Mouse (Mus musculus) cerebellum, postnatal 36 days (tissue): ENCODE results near the gene Herc2.

ENCODE experiments used
- DNase-seq, 2 experiments: peaks; one replicate each; pipeline ENCODE4 v3.0.0; 2021 to 2022; ENCODE audit warnings: mixed read lengths in 2 of 2

Herc2 gene

DNA sequence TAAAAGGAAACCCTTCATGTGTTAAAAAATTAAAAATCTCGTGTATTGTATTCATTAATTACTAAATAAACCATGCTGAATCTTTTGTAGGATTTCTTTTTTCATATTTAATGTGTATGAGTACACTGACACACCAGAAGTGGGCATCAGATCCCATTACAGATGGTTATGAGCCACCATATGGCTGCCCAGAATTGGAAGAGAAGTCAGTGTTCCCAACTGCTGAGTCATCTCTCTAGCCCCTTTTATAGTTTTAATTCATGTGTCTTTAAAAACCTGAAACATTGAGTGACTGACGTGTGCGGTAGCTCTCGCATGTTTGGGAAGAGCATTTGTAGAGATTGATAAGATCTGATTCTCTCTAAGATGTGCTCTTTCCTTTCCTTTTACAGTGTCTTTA is 21.7 kb downstream of the Herc2 start:
- DNase-seq: peak in 1 of 2 experiments; percentile 22

DNA sequence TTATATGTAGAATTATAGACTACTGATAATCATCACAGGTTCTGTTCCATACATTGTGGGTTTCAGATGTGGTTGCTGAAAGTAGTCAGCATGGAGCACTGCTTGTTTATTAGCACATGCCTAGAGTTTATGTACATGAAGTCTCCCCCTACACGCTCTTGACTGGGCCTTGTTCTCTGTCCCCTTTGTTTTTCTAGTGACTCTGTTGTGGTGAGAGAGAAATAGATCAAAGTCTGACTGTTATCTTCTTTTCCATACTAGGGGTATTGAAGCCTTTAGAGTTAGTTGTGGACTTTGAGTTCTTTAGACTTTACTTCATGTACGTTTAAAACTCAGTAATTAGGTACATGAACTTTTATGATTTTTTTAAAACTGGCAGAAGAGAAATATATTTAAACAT is 33.0 kb downstream of the Herc2 start:
- no peak for DNase-seq

DNA sequence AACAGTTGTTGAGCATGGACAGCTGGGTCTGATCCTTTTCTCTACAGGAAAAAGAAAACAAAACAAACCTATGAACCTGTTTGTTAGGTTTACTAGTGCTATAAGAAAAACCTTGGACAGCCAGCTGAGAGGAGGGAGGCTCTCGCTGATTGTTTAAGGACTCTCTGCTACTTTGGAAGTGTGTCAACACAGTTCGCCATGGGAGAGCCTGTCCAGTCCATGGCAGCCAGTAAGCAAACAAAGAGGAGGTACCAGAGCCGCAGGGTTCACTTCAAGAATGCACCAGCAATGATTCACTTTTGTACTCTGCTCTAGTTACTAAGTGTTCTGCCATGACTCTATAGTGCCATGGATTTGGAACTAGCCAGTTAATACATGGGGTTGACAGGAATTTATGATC is 39.1 kb downstream of the Herc2 start:
- DNase-seq: no peak

DNA sequence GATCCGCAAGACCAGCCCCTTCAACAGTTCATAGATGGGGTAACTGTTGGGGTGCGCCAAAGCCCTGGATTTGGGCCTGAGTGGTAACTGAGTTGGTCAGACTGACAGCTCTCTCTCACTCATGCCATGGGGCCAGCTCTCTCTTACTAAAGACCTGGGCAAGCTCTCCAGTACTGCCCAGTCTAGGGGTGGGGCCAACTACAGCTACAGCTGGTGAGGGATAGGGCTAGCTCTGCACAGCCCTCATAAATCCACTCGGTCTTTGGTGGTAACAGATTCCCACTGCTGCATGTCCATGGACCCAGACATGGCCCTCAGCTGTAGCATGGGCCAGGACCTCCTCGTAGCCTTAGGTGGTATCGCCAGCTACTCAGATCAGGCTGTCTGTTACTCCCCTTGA is 41.4 kb downstream of the Herc2 start:
- DNase-seq: no peak

GRCm38 (mm10) chr7:56102293-56102847 is 52.4 kb downstream of the Herc2 start:
- no peak for DNase-seq

DNA sequence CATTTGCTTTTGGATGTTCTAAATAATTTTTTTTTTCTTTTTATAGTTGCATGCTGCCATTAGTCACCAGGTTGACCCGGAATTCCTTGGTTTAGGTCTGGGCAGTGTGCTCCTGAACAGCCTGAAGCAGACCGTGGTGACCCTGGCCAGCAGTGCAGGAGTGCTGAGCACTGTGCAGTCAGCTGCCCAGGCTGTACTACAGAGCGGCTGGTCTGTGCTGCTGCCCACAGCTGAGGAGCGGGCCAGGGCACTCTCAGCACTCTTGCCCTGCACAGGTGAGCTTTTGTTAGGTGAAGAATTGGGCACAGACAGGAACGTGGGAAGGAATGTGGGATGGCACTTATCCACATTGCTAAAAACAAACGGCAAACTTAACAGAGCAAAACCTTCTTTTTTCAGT is 63.0 kb downstream of the Herc2 start:
- DNase-seq: no peak

- DNase-seq: no peak
Observed at GRCm38 (mm10) chr7:56114148-56114547, 64.2 kb downstream of the Herc2 start.

GRCm38 (mm10) chr7:56120968-56121367 is 71.0 kb downstream of the Herc2 start:
- no peak for DNase-seq

- no peak for DNase-seq
Observed at GRCm38 (mm10) chr7:56121425-56121824, 71.4 kb downstream of the Herc2 start.

DNA sequence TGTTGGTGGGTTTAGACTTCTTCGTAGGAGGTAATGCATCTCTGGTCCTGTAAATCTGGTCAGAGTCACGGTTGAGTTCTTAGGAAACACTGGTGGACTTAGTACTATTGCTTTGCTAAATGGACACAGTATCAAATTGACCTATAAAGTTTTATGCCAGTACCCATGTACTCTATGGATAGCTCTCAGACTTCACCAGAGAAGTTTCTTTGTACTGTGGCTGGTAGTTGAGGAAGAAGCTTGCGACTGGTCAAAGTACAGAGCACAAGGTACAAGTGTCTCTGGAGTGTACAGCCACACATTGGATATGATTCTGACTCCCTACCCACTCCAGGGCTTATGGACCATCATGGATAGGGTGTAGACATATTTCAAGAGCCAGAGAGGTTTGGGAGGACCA is 78.1 kb downstream of the Herc2 start:
- DNase-seq: no peak

GRCm38 (mm10) chr7:56129577-56129976 is 79.6 kb downstream of the Herc2 start:
- DNase-seq: no peak

GRCm38 (mm10) chr7:56131548-56131947 is 81.6 kb downstream of the Herc2 start:
- DNase-seq: no peak

DNA sequence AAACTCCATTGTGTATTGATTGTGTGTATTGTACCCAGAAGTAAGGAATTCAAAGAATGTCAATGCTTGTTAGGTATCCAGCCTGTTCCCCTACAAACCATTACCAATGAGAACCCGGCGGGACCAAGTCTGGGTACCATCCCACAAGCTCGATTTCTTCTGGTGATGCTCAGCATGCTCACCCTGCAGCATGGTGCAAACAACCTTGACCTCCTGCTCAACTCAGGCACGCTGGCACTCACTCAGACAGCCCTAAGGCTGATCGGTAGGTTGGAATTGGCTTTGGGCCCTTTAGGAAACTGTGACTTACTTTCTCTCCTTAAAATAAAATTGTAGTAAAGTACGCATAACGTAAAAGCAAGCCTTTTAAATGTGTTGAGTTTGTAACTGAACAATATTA is 88.7 kb downstream of the Herc2 start:
- DNase-seq: no peak

- DNase-seq: no peak
Observed at GRCm38 (mm10) chr7:56146424-56146823, 96.4 kb downstream of the Herc2 start.

DNA sequence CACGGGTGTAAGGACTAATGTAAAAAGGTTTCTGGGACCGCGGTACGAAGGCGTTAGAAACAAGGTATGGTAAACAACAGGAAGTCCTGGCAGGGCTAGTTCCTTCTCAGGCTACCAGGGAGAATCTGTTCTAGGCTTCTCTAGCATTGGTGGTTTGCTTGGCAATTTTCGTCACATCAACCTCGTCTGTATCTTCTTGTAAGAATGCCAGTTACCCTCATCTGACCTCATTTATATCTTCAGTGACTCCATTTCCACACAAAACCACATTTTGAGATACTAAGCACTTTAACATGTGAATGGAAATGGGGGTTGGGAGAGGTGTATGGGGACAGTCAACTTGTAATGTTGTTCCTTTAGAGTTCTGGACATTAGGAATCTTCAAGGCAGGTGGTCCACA is 98.9 kb downstream of the Herc2 start:
- DNase-seq: no peak

DNA sequence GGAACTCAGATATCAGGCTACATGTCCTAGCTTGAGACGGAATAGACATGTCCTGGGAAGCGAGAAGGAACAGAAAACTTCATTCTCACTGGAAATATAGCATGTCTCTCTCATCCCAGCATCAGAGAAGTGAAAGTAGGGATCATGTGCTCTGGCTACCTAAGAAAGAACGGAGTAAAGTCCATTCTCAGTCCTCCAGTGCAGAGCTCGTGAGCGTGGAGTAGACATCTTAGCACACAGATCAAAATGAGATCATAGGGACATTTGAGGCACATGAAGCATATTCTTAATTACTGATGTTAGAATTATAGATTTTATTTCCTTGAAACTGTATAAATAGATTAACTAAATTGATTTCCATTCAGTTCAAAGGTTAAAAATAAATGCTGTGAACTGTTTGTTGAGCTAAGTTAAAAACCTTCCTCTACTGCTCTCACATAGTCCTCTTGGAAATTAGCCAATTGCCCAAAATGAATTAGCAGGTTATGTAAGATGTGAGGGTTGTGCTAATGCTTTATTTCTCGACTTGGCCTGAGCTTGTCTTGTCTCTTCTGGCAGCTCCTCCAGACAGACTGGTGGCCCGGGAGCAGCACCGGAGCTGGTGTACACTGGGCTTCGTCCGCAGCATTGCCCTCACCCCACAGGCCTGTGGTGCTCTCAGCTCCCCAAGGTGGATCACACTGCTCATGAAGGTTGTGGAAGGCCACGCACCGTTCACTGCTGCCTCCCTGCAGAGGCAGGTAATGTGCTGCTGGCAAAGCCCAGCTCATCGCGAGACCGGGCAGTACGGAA is 102.1 kb downstream of the Herc2 start:
- DNase-seq: peak in 1 of 2 experiments; percentile 10

GRCm38 (mm10) chr7:56153161-56153560 is 103.2 kb downstream of the Herc2 start:
- no peak for DNase-seq

GRCm38 (mm10) chr7:56153625-56154024 is 103.6 kb downstream of the Herc2 start:
- no peak for DNase-seq

- DNase-seq: no peak
Observed at GRCm38 (mm10) chr7:56163316-56163715, 113.3 kb downstream of the Herc2 start.

GRCm38 (mm10) chr7:56168713-56169112 is 118.7 kb downstream of the Herc2 start:
- DNase-seq: peak; percentile 50 to 58

DNA sequence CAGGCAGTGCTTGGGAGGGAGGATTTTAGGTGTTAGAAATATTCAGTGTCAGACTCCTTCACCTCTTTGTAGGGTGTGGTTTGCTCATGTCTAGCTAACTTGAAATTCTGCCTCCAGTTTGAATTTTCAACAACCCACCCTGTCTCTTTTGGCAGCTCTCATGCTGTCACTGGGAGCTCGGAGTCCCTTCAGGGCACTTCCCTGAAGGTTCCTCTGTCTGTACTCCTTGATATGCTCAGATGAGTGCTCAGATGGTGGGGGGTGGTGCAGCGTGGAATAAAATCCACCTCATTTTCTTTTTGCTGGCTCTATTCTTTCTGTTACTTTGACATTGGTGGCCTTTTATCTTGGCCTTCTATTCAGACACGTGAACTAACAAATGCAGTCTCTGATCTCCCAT is 127.4 kb downstream of the Herc2 start:
- DNase-seq: no peak

- no peak for DNase-seq
Observed at GRCm38 (mm10) chr7:56191041-56191440, 141.0 kb downstream of the Herc2 start.

DNA sequence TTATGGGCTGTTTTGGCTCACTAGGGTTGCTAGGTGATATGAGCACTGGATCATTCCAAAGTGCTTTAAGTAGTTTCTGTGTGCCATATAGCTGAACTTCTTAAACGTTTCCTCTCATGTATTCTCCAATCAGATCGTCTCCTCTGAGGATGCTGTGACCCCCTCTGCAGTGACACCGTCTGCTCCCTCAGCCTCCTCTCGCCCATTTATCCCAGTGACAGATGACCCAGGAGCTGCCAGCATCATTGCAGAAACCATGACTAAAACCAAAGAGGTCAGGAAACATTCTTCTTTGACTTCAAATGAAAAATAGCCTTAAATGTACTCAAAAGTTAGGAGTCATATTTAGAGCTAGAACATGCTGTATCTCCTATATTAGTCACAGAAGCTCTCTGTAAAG is 141.7 kb downstream of the Herc2 start:
- no peak for DNase-seq

DNA sequence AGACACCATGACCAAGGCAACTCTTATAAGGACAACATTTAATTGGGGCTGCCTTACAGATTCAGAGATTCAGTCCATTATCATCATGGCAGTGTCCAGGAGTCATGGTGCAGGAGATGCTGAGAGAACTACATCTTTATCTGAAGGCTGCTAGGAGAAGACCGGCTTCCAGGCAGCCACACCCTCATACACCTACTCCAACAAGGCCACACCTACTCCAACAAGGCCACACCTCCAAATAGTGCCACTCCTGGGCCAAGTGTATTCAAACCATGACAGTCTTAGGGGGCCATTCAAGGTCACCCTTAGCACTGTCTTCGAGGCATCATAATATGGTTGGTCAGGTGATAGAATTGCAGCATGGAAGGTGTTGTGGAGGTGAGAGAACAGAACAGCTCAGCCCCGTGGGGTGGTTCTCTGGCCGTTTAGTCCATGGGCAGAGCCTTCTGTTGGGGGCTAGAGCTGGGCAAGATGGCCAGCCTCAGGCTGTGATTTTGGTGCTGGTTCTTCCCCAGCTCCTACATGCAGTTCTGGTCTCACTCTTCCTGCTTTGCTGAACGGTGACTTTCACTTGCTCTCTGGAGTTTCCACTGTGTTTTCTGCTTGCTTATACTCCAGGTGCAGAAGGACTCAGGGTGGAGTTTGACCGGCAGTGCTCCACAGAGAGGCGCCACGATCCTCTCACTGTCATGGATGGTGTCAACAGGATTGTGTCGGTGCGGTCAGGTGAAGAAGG is 151.7 kb downstream of the Herc2 start:
- no peak for DNase-seq
